Mouse (Mus musculus) lung, embryonic 16.5 days (tissue): ENCODE results near the gene Sox12. TPM values are rescaled to one million over a fixed set of nuclear protein-coding genes. Genes with fewer than 3 reads are reported as not detected.

Experiments
- ATAC-seq: fragments of 200-750 bp; cut with Nextera tagmentation; 2 replicates; pipeline ENCODE4 v1.8.0; 2017; ENCODE audit warnings: low read depth, mild to moderate bottlenecking, moderate library complexity
- H3K27ac ChIP-seq: fragments of 300-500 bp; sonication (generic); 2 replicates; pipeline ENCODE4 v1.5.1; 2014; ENCODE audit warnings: mild to moderate bottlenecking, control low read depth, low read length
- H3K27me3 ChIP-seq: fragments of 300-500 bp; sonication (generic); 2 replicates; pipeline ENCODE4 v1.6.1; 2014; ENCODE audit warnings: low read depth, low read length, mixed read lengths; ENCODE audit not compliant: control insufficient read depth, insufficient read depth
- H3K36me3 ChIP-seq: fragments of 300-500 bp; sonication (generic); 2 replicates; pipeline ENCODE4 v1.6.1; 2014; ENCODE audit warnings: low read length; ENCODE audit not compliant: control insufficient read depth, insufficient read depth
- H3K4me1 ChIP-seq: fragments of 300-500 bp; sonication (generic); replicated peaks from 2 replicates; pipeline ENCODE4 v1.6.1; 2014; ENCODE audit warnings: low read length, mixed read lengths; ENCODE audit not compliant: control insufficient read depth, insufficient read depth
- H3K4me2 ChIP-seq: fragments of 300-500 bp; sonication (generic); 2 replicates; pipeline ENCODE4 v1.6.1; 2014; ENCODE audit warnings: low read depth, low read length, control low read depth
- H3K4me3 ChIP-seq: fragments of 300-500 bp; sonication (generic); 2 replicates; pipeline ENCODE4 v1.5.1; 2014; ENCODE audit warnings: mild to moderate bottlenecking, low read length, control low read depth
- H3K9ac ChIP-seq: fragments of 300-500 bp; sonication (generic); 2 replicates; pipeline ENCODE4 v1.6.1; 2014; ENCODE audit warnings: low read length, control low read depth
- H3K9me3 ChIP-seq: fragments of 300-500 bp; sonication (generic); 2 replicates; pipeline ENCODE4 v1.6.1; 2016; ENCODE audit warnings: low read length; ENCODE audit not compliant: control insufficient read depth
- WGBS: fragments of 180-500 bp; shearing (Covaris S2); extraction: QIAGEN DNeasy Blood & Tissue Kit; methylation state at CpG from one replicate; pipeline ENCODE4 v1.1.7; 2014; 5-methylcytosine and 5-hydroxymethylcytosine counted together
- polyA plus RNA-seq: library from polyadenylated mRNA; unstranded; fragments of >200 nt; fragmentation: Nextera tagmentation; extraction: Ambion mirVana; gene quantifications from 2 replicates; pipeline ENCODE4 v1.2.1, GENCODE M21; 2015

Sox12 gene
- polyA plus RNA-seq, 1 experiment from 2014 or later = 8.1 TPM

DNA sequence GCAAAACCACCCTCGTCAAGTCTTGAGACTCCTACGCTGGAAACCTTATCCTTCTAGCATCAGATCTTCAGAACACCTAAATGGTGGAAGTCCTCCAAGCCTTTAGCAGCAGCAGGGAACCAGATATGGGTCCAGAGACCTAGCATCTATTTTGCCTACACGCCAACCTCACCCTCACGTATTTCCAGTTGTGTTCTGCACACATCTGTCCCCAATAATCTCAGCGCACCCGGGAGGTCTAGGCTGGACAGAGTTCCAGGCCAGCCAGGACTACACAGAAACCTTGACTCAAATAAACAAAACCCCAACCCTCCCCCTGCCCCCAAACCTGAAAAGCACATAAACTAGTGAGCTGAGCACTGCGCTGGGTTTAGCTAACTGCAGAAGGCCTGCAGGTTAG is 13.6 kb upstream of the Sox12 start:
- peak overlapping the region; percentile 68 for H3K4me3 ChIP-seq
- ATAC-seq = no peak

GRCm38 (mm10) chr2:152410971-152411371 is 13.1 kb upstream of the Sox12 start:
- Histone ChIP-seq H3K27ac (peak overlapping the region; percentile 100), H3K9ac (peak overlapping the region; percentile 56), H3K36me3 (no peaks in the 10 kb centered on the region), H3K9me3 (peaks cover 1% of the 10 kb centered on the region; the same call in 1 of the 2 replicates), H3K27me3 (no peaks in the 10 kb centered on the region), H3K4me3 (peak overlapping the region; percentile 68), H3K4me1 (peaks cover 37% of the 10 kb centered on the region), H3K4me2 (peak overlapping the region; percentile 88)
- peak; percentile 79 for ATAC-seq
- WGBS = 0% methylated on average over 15 of the region's 15 CpGs

More for the DNA sequence above, 13.6 kb upstream of the Sox12 start:
- peaks cover 6% of the 10 kb centered on the region; the same call in 1 of the 2 replicates for H3K9me3 ChIP-seq
- peaks cover 34% of the 10 kb centered on the region for H3K4me1 ChIP-seq
- no peaks in the 10 kb centered on the region for H3K36me3 ChIP-seq
- peak overlapping the region; percentile 88 for H3K4me2 ChIP-seq
- H3K27me3 ChIP-seq = no peaks in the 10 kb centered on the region
- peak overlapping the region; percentile 100 for H3K27ac ChIP-seq
- peak overlapping the region; percentile 56 for H3K9ac ChIP-seq
- WGBS = 5% methylated on average over 7 of the region's 7 CpGs

DNA sequence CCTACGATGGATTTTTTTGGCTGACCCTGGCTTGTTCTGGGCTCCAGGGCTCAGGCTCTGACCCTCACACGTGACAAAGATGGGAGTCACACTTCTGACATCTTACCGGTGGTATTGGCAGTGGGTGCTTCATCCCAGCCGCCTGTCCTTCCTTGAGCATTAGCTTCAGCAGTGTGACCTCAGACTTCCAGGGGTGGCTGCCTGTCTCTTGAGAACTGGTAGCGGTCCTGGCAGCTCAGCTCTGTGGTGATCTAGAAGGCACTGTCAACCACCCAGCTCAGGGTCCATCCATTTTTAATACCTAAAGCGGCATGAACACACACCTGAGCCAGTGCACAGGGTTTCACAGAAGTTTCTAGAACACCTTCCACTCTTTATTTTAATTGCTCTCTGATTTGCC is 11.9 kb upstream of the Sox12 start:
- ATAC-seq = no peak
- H3K27ac ChIP-seq = peak overlapping the region; percentile 100
- H3K4me1 ChIP-seq = peaks cover 37% of the 10 kb centered on the region
- H3K9ac ChIP-seq = peak overlapping the region; percentile 56; the same call in 1 of the 2 replicates
- H3K9me3 ChIP-seq = no peaks in the 10 kb centered on the region
- H3K36me3 ChIP-seq = no peaks in the 10 kb centered on the region
- no peaks in the 10 kb centered on the region for H3K27me3 ChIP-seq
- no peak overlapping the region for H3K4me2 ChIP-seq
- H3K4me3 ChIP-seq = no peak overlapping the region
- 55% methylated on average over 6 of the region's 6 CpGs for WGBS

- Histone ChIP-seq H3K4me3 (peak overlapping the region; percentile 44), H3K4me2 (peak overlapping the region; percentile 54), H3K27me3 (no peaks in the 10 kb centered on the region), H3K36me3 (no peaks in the 10 kb centered on the region), H3K9me3 (no peaks in the 10 kb centered on the region), H3K9ac (peak overlapping the region; percentile 58), H3K4me1 (peaks cover 28% of the 10 kb centered on the region), H3K27ac (peak overlapping the region; percentile 80)
- WGBS = 0% methylated on average over 19 of the region's 19 CpGs
- ATAC-seq = peak; percentile 94
Measured at GRCm38 (mm10) chr2:152406126-152406525, 8.3 kb upstream of the Sox12 start.

- Histone ChIP-seq H3K4me1 (peaks cover 27% of the 10 kb centered on the region), H3K27me3 (no peaks in the 10 kb centered on the region), H3K4me3 (peak overlapping the region; percentile 86), H3K36me3 (peaks cover 4% of the 10 kb centered on the region), H3K4me2 (peak overlapping the region; percentile 63), H3K27ac (peak overlapping the region; percentile 99), H3K9ac (peak overlapping the region; percentile 98), H3K9me3 (no peaks in the 10 kb centered on the region)
- 1% methylated on average over 13 of the region's 13 CpGs for WGBS
- ATAC-seq = peak; percentile 2
Measured at GRCm38 (mm10) chr2:152399122-152399542, 1.3 kb upstream of the Sox12 start.

GRCm38 (mm10) chr2:152398691-152399090 is 828 bp upstream of the Sox12 start:
- WGBS = 0% methylated on average over 38 of the region's 38 CpGs
- Histone ChIP-seq H3K36me3 (peaks cover 4% of the 10 kb centered on the region), H3K4me3 (peak overlapping the region; percentile 86), H3K4me2 (peak overlapping the region; percentile 63), H3K4me1 (peaks cover 32% of the 10 kb centered on the region), H3K27me3 (no peaks in the 10 kb centered on the region), H3K9ac (peak overlapping the region; percentile 98), H3K9me3 (no peaks in the 10 kb centered on the region), H3K27ac (peak overlapping the region; percentile 99)
- peak; percentile 81 for ATAC-seq

- 0% methylated on average over 69 of the region's 77 CpGs for WGBS
- Histone ChIP-seq H3K4me2 (peak overlapping the region; percentile 63), H3K36me3 (peaks cover 4% of the 10 kb centered on the region), H3K4me3 (peak overlapping the region; percentile 86), H3K9me3 (no peaks in the 10 kb centered on the region), H3K4me1 (peaks cover 38% of the 10 kb centered on the region), H3K9ac (peak overlapping the region; percentile 98), H3K27ac (peak overlapping the region; percentile 99), H3K27me3 (no peaks in the 10 kb centered on the region)
- ATAC-seq = peak; percentile 22
Measured at GRCm38 (mm10) chr2:152397004-152397589, 766 bp downstream of the Sox12 start.

GRCm38 (mm10) chr2:152396110-152397003 is 1.5 kb downstream of the Sox12 start:
- Histone ChIP-seq H3K4me1 (peaks cover 38% of the 10 kb centered on the region), H3K36me3 (peaks cover 4% of the 10 kb centered on the region), H3K27ac (peak overlapping the region; percentile 99), H3K4me2 (peak overlapping the region; percentile 63), H3K27me3 (no peaks in the 10 kb centered on the region), H3K4me3 (peak overlapping the region; percentile 86), H3K9me3 (no peaks in the 10 kb centered on the region), H3K9ac (peak overlapping the region; percentile 98)
- under 1% methylated on average over 41 of the region's 46 CpGs for WGBS
- ATAC-seq = peak; percentile 73

- peak overlapping the region; percentile 98 for H3K9ac ChIP-seq
- H3K9me3 ChIP-seq = no peaks in the 10 kb centered on the region
- H3K4me1 ChIP-seq = peaks cover 38% of the 10 kb centered on the region
- no peak for ATAC-seq
- WGBS = 12% methylated on average over 12 of the region's 13 CpGs
- peak overlapping the region; percentile 99 for H3K27ac ChIP-seq
- peak overlapping the region; percentile 63 for H3K4me2 ChIP-seq
- H3K27me3 ChIP-seq = no peaks in the 10 kb centered on the region
- H3K4me3 ChIP-seq = peak overlapping the region; percentile 86
- peaks cover 4% of the 10 kb centered on the region for H3K36me3 ChIP-seq
Measured at GRCm38 (mm10) chr2:152395271-152395920, 2.5 kb downstream of the Sox12 start.
